Mouse (Mus musculus): ENCODE measurements around the gene Hspb3.

- no peak for TF ChIP-seq CTCF (IDR thresholded peaks at IDR 0.05; ENCODE audit: extremely low read depth, insufficient read length, insufficient replicate concordance, low read depth, low read length)
- no peak for TF ChIP-seq POLR2A (IDR thresholded peaks at IDR 0.05; ENCODE audit: low read depth, low read length)
These were observed 42.7 kb upstream of the Hspb3 start for GRCm38 (mm10) chr13:113706183-113706582.
